Mouse (Mus musculus) adrenal gland (tissue): ENCODE data around the gene Pafah1b3.

Experiments used
- intact Hi-C: fragments of 180-260 bp; cut with DNase I; formaldehyde crosslinking; loops from one replicate; pipeline ENCODE4 v1.15.1; 2025

Pafah1b3 gene

GRCm38 (mm10) chr7:25306614-25306996 is 8.8 kb upstream of the Pafah1b3 start:
- intact Hi-C loops, result no loop called here

- intact Hi-C loops, result no loop called here
Observed at GRCm38 (mm10) chr7:25305956-25306613, 8.3 kb upstream of the Pafah1b3 start, which contains the start of gene Tmem145. TSS of gene Tmem145 (plus strand) at chr7:25306106.

- intact Hi-C loops, result no loop called here
Observed at GRCm38 (mm10) chr7:25305481-25305880, 7.7 kb upstream of the Pafah1b3 start.

- intact Hi-C loops, result no loop called here
Observed at GRCm38 (mm10) chr7:25303685-25304006, 5.9 kb upstream of the Pafah1b3 start.

- intact Hi-C loops, result no loop called here
Observed at GRCm38 (mm10) chr7:25303003-25303684, 5.4 kb upstream of the Pafah1b3 start.

GRCm38 (mm10) chr7:25301063-25301462 is 3.3 kb upstream of the Pafah1b3 start, which contains the start of gene Prr19:
TSS of gene Prr19 (plus strand) at chr7:25301411.
- intact Hi-C loops, result no loop called here

GRCm38 (mm10) chr7:25296945-25297453 is 787 bp downstream of the Pafah1b3 start:
- intact Hi-C loops, result no loop called here

- intact Hi-C loops, result no loop called here
Observed at GRCm38 (mm10) chr7:25294960-25295722, 2.6 kb downstream of the Pafah1b3 start.

- intact Hi-C loops, result no loop called here
Observed at GRCm38 (mm10) chr7:25294495-25294894, 3.3 kb downstream of the Pafah1b3 start.

- intact Hi-C loops, result no loop called here
Observed at GRCm38 (mm10) chr7:25293191-25293739, 4.5 kb downstream of the Pafah1b3 start.

GRCm38 (mm10) chr7:25292107-25292506 is 5.7 kb downstream of the Pafah1b3 start:
- intact Hi-C loops, result no loop called here

GRCm38 (mm10) chr7:25290911-25291310 is 6.9 kb downstream of the Pafah1b3 start:
- intact Hi-C loops, result no loop called here

- intact Hi-C loops, result no loop called here
Observed at GRCm38 (mm10) chr7:25290463-25290862, 7.3 kb downstream of the Pafah1b3 start.

- intact Hi-C loops, result no loop called here
Observed at GRCm38 (mm10) chr7:25289925-25290324, 7.9 kb downstream of the Pafah1b3 start.

- intact Hi-C loops, result no loop called here
Observed at GRCm38 (mm10) chr7:25288721-25289120, 9.1 kb downstream of the Pafah1b3 start.

GRCm38 (mm10) chr7:25288011-25288410 is 9.8 kb downstream of the Pafah1b3 start:
- intact Hi-C loops, result no loop called here

GRCm38 (mm10) chr7:25286989-25287388 is 10.8 kb downstream of the Pafah1b3 start:
- intact Hi-C loops, result no loop called here

GRCm38 (mm10) chr7:25285511-25286238 is 12.1 kb downstream of the Pafah1b3 start:
- intact Hi-C loops, result loop anchor here (2.0 kb wide), 1 partner anchor 29 kb away; no protein-coding TSS in a partner anchor

GRCm38 (mm10) chr7:25284766-25285165 is 13.0 kb downstream of the Pafah1b3 start:
- intact Hi-C loops, result loop anchor here (2.0 kb wide), 1 partner anchor 30 kb away; no protein-coding TSS in a partner anchor

GRCm38 (mm10) chr7:25284171-25284570 is 13.6 kb downstream of the Pafah1b3 start:
- intact Hi-C loops, result loop anchor here (2.0 kb wide), 1 partner anchor 31 kb away; no protein-coding TSS in a partner anchor

GRCm38 (mm10) chr7:25283637-25284036 is 14.1 kb downstream of the Pafah1b3 start:
- intact Hi-C loops, result loop anchor here (2.0 kb wide), 1 partner anchor 31 kb away; no protein-coding TSS in a partner anchor
